Mouse (Mus musculus): Measurements from ENCODE around the gene Lpcat4. TPM values are rescaled to one million over a fixed set of nuclear protein-coding genes. Genes with fewer than 3 reads are reported as not detected.

The Lpcat4 gene
- total and polyA plus RNA-seq, 3 experiments: 12.3 to 75.2 (median 17.2) TPM

DNA sequence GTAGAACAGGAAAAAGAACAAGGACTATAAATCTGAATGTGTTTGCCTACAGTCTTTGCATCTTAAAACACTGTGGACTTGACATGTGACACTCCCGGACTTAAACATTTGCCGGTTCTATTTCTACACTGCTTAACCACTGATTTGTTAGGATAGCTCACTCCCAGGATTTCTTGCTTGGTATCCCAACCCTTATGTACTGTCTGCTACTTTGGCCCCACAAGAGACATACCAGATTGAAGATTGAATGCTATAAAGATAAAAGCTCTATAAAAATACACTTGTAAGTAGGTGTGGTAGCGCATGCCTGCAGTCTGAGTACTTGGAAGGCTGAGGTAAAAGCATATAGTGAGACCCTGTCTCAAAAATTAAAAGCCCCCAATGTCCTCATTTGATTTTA lies 50.2 kb downstream of the Lpcat4 start:
- Histone ChIP-seq H3K36me3 (replicated peaks in 1 of 2; ENCODE audit: control insufficient read depth in 1 of 2, insufficient read depth in 1 of 2, low read length in 1 of 2) (peaks cover 0 to 8% of the 10 kb centered on the region in 2 experiments), H3K4me3 (replicated peaks in 1 of 3; ENCODE audit: low read depth in 2 of 3, low read length in 2 of 3, poor library complexity in 1 of 3) (no peak overlapping the region), H3K79me2 (replicated peaks; ENCODE audit: control insufficient read depth, extremely low read depth, insufficient read depth, poor library complexity, severe bottlenecking) (no peaks in the 10 kb centered on the region), H3K9me3 (replicated peaks; ENCODE audit: low read length) (no peaks in the 10 kb centered on the region), H3K4me1 (ENCODE audit: control insufficient read depth in 1 of 2, insufficient read depth in 2 of 2) (no peaks in the 10 kb centered on the region), H3K9ac (ENCODE audit: insufficient read depth, low read depth) (no peak overlapping the region), H3K27me3 (replicated peaks) (no peaks in the 10 kb centered on the region), H3K27ac (ENCODE audit: insufficient read depth, low read depth) (no peak overlapping the region), H3K4me2 (ENCODE audit: insufficient read depth, low read depth, poor library complexity, severe bottlenecking) (no peak overlapping the region)
- no peak for DNase-seq (ENCODE audit: extremely low read depth)
- dilution Hi-C loops (cut with MboI; ENCODE audit: extremely low pct_ligation_motif_present, extremely low pct_unique_long_range_greater_than_20kb, low sequenced_read_pairs) (no loop called here), in situ Hi-C loops (cut with MboI; ENCODE audit: low pct_ligation_motif_present, low pct_unique_long_range_greater_than_20kb, low sequenced_read_pairs) (no loop called here)
- TF ChIP-seq GABPA (IDR thresholded peaks at IDR 0.05; ENCODE audit: insufficient replicate concordance, low read depth, low read length): no peak
- TF ChIP-seq SIN3A (IDR thresholded peaks at IDR 0.05; ENCODE audit: low read length): no peak
- TF ChIP-seq HCFC1 (IDR thresholded peaks at IDR 0.05; ENCODE audit: low read depth, low read length): no peak
- TF ChIP-seq ZKSCAN1 (IDR thresholded peaks at IDR 0.05; ENCODE audit: borderline replicate concordance, low read depth, low read length): no peak
- TF ChIP-seq CTCF (conservative IDR thresholded peaks at IDR 0.05 in 1 of 2, IDR thresholded peaks at IDR 0.05 in 1 of 2; ENCODE audit: low read depth in 2 of 2, low read length in 2 of 2): no peak
- no peak for TF ChIP-seq TCF12 (IDR thresholded peaks at IDR 0.05; ENCODE audit: low read depth, low read length)
- TF ChIP-seq JUND (conservative IDR thresholded peaks at IDR 0.05; ENCODE audit: low read depth, low read length): no peak
- TF ChIP-seq MAFK (IDR thresholded peaks at IDR 0.05; ENCODE audit: insufficient replicate concordance, low read length): no peak
- no peak for TF ChIP-seq USF2 (conservative IDR thresholded peaks at IDR 0.05; ENCODE audit: low read depth, low read length)
- TF ChIP-seq E2F4 (IDR thresholded peaks at IDR 0.05; ENCODE audit: insufficient replicate concordance, low read depth, low read length): no peak
- no peak for TF ChIP-seq UBTF (IDR thresholded peaks at IDR 0.05; ENCODE audit: low read depth, low read length)
- TF ChIP-seq SMC3 (IDR thresholded peaks at IDR 0.05; ENCODE audit: low read depth, low read length): no peak
- TF ChIP-seq RCOR1 (conservative IDR thresholded peaks at IDR 0.05; ENCODE audit: low read depth, low read length): no peak
- TF ChIP-seq PAX5 (IDR thresholded peaks at IDR 0.05; ENCODE audit: low read length): no peak

DNA sequence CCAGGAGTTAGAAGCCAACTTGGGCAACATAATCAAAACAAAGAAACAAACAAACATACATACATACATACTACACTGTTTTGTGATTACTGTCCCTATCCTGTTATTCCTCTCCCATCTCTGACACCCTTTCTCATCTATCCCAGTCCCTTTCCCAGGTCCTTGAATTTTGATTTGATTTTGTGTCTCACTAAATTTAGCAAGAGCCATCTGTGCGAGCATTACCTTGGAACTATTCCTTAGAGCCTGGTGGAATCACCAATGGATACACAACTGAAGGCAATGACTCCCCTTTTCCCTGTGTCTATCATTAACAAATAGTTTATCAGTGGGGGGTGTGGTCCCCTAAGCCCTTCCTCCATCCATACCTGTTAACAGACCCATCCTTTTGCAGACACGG lies 53.6 kb downstream of the Lpcat4 start:
- H3K36me3 ChIP-seq (replicated peaks in 1 of 2; ENCODE audit: control insufficient read depth in 1 of 2, insufficient read depth in 1 of 2, low read length in 1 of 2): peaks cover 0 to 13% of the 10 kb centered on the region in 2 experiments
- dilution Hi-C loops (cut with MboI; ENCODE audit: extremely low pct_ligation_motif_present, extremely low pct_unique_long_range_greater_than_20kb, low sequenced_read_pairs) (no loop called here), in situ Hi-C loops (cut with MboI; ENCODE audit: low pct_ligation_motif_present, low pct_unique_long_range_greater_than_20kb, low sequenced_read_pairs) (no loop called here)
- no peak for TF ChIP-seq ETS1 (conservative IDR thresholded peaks at IDR 0.05; ENCODE audit: low read depth, low read length)
- TF ChIP-seq RAD21 (IDR thresholded peaks at IDR 0.05; ENCODE audit: low read depth, low read length): no peak
- TF ChIP-seq MAZ (IDR thresholded peaks at IDR 0.05; ENCODE audit: low read depth, low read length): no peak
- TF ChIP-seq ZKSCAN1 (IDR thresholded peaks at IDR 0.05; ENCODE audit: borderline replicate concordance, low read depth, low read length): no peak
- TF ChIP-seq BHLHE40 (IDR thresholded peaks at IDR 0.05; ENCODE audit: low read depth, low read length): no peak
- no peak for TF ChIP-seq RCOR1 (conservative IDR thresholded peaks at IDR 0.05; ENCODE audit: low read depth, low read length)
- no peak for TF ChIP-seq USF2 (conservative IDR thresholded peaks at IDR 0.05; ENCODE audit: low read depth, low read length)
- no peak for TF ChIP-seq USF1 (IDR thresholded peaks at IDR 0.05; ENCODE audit: low read depth, low read length)
- no peak for TF ChIP-seq EP300 (IDR thresholded peaks at IDR 0.05; ENCODE audit: low read length)
- no peak for TF ChIP-seq E2F4 (IDR thresholded peaks at IDR 0.05; ENCODE audit: insufficient replicate concordance, low read depth, low read length)
- TF ChIP-seq GABPA (IDR thresholded peaks at IDR 0.05; ENCODE audit: insufficient replicate concordance, low read depth, low read length): no peak
- H3K4me2 ChIP-seq (ENCODE audit: insufficient read depth, low read depth, poor library complexity, severe bottlenecking): no peak overlapping the region
- H3K79me2 ChIP-seq (replicated peaks; ENCODE audit: control insufficient read depth, extremely low read depth, insufficient read depth, poor library complexity, severe bottlenecking): no peaks in the 10 kb centered on the region
- no peaks in the 10 kb centered on the region for H3K9me3 ChIP-seq (replicated peaks; ENCODE audit: low read length)
- DNase-seq (ENCODE audit: extremely low read depth): no peak
- H3K4me1 ChIP-seq (ENCODE audit: control insufficient read depth in 1 of 2, insufficient read depth in 2 of 2): no peaks in the 10 kb centered on the region
- no peak overlapping the region for H3K27ac ChIP-seq (ENCODE audit: insufficient read depth, low read depth)
- H3K9ac ChIP-seq (ENCODE audit: insufficient read depth, low read depth): no peak overlapping the region
- no peak overlapping the region for H3K4me3 ChIP-seq (replicated peaks in 1 of 3; ENCODE audit: low read depth in 2 of 3, low read length in 2 of 3, poor library complexity in 1 of 3)
- no peaks in the 10 kb centered on the region for H3K27me3 ChIP-seq (replicated peaks)

Measured in CH12.LX (cell line).